Mouse (Mus musculus): Measurements from ENCODE around the gene Mmrn1. TPM values are rescaled to one million over a fixed set of nuclear protein-coding genes. Genes with fewer than 3 reads are reported as not detected.

Mmrn1 gene
- total RNA-seq, 1 experiment, result not detected

GRCm38 (mm10) chr6:61019689-61020088, 94.9 kb downstream of the Mmrn1 start:
- TF ChIP-seq ZC3H11A (IDR thresholded peaks at IDR 0.05; ENCODE audit: borderline replicate concordance, low read depth, low read length), result no peak
- TF ChIP-seq HCFC1 (IDR thresholded peaks at IDR 0.05; ENCODE audit: borderline replicate concordance, insufficient read depth, low read length), result no peak
- no peak for TF ChIP-seq ZNF384 (IDR thresholded peaks at IDR 0.05; ENCODE audit: low read depth, low read length)
- no peak for TF ChIP-seq CHD2 (IDR thresholded peaks at IDR 0.05; ENCODE audit: low read depth, low read length)
- no peak for TF ChIP-seq MAFK (IDR thresholded peaks at IDR 0.05; ENCODE audit: insufficient read depth, low read depth, low read length)
- DNase-seq (ENCODE audit: low read depth, low spot score), result no peak
- no peak overlapping the region for H3K27ac ChIP-seq (ENCODE audit: insufficient read depth, low read depth, low read length, poor library complexity, severe bottlenecking)
- H3K9ac ChIP-seq (ENCODE audit: insufficient read depth, low read depth, low read length, poor library complexity, severe bottlenecking), result no peak overlapping the region
- H3K36me3 ChIP-seq (ENCODE audit: control insufficient read depth, insufficient read depth, low read length, poor library complexity, severe bottlenecking), result no peaks in the 10 kb centered on the region
- no peaks in the 10 kb centered on the region for H3K9me3 ChIP-seq (ENCODE audit: control insufficient read depth, insufficient read depth, low read depth, low read length)
- no peak overlapping the region for H3K4me3 ChIP-seq (ENCODE audit: insufficient read depth in 1 of 2, low read depth in 1 of 2, low read length in 2 of 2, poor library complexity in 1 of 2, severe bottlenecking in 1 of 2)
- H3K4me1 ChIP-seq (ENCODE audit: control insufficient read depth in 2 of 2, insufficient read depth in 2 of 2, low read length in 2 of 2, poor library complexity in 1 of 2), result no peaks in the 10 kb centered on the region
- in situ Hi-C loops (cut with MboI; ENCODE audit: low sequenced_read_pairs in 2 of 2, unreplicated experiment in 2 of 2), result no loop called here

DNA sequence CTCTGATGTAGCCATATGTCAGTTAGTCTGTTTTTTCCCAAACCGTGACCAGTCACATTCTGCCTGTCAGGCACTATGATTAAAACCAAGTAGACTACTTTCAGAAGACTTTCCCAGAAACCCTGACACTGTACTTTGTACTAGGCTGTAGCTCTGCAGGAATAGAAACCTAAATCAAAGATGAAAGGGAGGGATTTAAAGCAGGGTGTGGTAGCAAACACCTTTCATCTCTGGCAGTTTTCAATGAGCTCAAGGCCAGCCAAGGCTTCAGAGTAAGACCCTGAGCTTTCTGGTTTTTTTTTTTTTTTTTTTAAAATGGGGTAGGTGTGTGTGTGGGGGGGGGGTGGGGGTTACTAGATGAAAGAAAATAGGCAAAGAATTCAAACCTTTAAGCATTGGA, 96.2 kb downstream of the Mmrn1 start:
- H3K4me3 ChIP-seq (ENCODE audit: insufficient read depth in 1 of 2, low read depth in 1 of 2, low read length in 2 of 2, poor library complexity in 1 of 2, severe bottlenecking in 1 of 2), result no peak overlapping the region
- DNase-seq (ENCODE audit: low read depth, low spot score), result no peak
- H3K4me1 ChIP-seq (ENCODE audit: control insufficient read depth in 2 of 2, insufficient read depth in 2 of 2, low read length in 2 of 2, poor library complexity in 1 of 2), result no peaks in the 10 kb centered on the region
- no peak overlapping the region for H3K27ac ChIP-seq (ENCODE audit: insufficient read depth, low read depth, low read length, poor library complexity, severe bottlenecking)
- H3K9me3 ChIP-seq (ENCODE audit: control insufficient read depth, insufficient read depth, low read depth, low read length), result no peaks in the 10 kb centered on the region
- H3K9ac ChIP-seq (ENCODE audit: insufficient read depth, low read depth, low read length, poor library complexity, severe bottlenecking), result no peak overlapping the region
- H3K36me3 ChIP-seq (ENCODE audit: control insufficient read depth, insufficient read depth, low read length, poor library complexity, severe bottlenecking), result no peaks in the 10 kb centered on the region
- TF ChIP-seq CHD2 (IDR thresholded peaks at IDR 0.05; ENCODE audit: low read depth, low read length), result no peak
- no peak for TF ChIP-seq ZC3H11A (IDR thresholded peaks at IDR 0.05; ENCODE audit: borderline replicate concordance, low read depth, low read length)
- no peak for TF ChIP-seq ZNF384 (IDR thresholded peaks at IDR 0.05; ENCODE audit: low read depth, low read length)
- no peak for TF ChIP-seq MAFK (IDR thresholded peaks at IDR 0.05; ENCODE audit: insufficient read depth, low read depth, low read length)
- no peak for TF ChIP-seq HCFC1 (IDR thresholded peaks at IDR 0.05; ENCODE audit: borderline replicate concordance, insufficient read depth, low read length)
- in situ Hi-C loops (cut with MboI; ENCODE audit: low sequenced_read_pairs in 2 of 2, unreplicated experiment in 2 of 2), result no loop called here

DNA sequence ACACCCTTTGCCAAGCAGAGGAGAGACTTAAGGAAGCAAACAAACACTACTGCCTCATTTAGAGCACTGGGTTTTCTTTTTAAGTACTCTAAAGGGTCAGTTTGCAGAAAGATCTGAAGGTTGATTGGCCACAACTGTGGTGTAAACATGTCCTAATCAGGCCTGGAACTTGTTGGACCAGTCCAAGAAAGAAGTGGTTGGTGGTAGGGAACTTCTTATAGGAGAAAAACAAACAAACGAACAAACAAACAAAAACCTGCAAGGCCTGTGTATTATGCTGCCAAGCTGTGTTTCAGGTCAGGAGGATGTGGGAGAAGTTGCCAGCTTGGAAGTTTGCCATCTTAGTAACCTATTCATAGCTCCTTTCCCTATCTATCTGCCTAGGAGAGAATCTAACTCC, 108.5 kb downstream of the Mmrn1 start:
- Histone ChIP-seq H3K27ac (ENCODE audit: insufficient read depth, low read depth, low read length, poor library complexity, severe bottlenecking) (no peak overlapping the region), H3K9ac (ENCODE audit: insufficient read depth, low read depth, low read length, poor library complexity, severe bottlenecking) (no peak overlapping the region), H3K4me3 (ENCODE audit: insufficient read depth in 1 of 2, low read depth in 1 of 2, low read length in 2 of 2, poor library complexity in 1 of 2, severe bottlenecking in 1 of 2) (no peak overlapping the region), H3K9me3 (ENCODE audit: control insufficient read depth, insufficient read depth, low read depth, low read length) (no peaks in the 10 kb centered on the region), H3K4me1 (ENCODE audit: control insufficient read depth in 2 of 2, insufficient read depth in 2 of 2, low read length in 2 of 2, poor library complexity in 1 of 2) (no peaks in the 10 kb centered on the region), H3K36me3 (ENCODE audit: control insufficient read depth, insufficient read depth, low read length, poor library complexity, severe bottlenecking) (no peaks in the 10 kb centered on the region)
- TF ChIP-seq HCFC1 (IDR thresholded peaks at IDR 0.05; ENCODE audit: borderline replicate concordance, insufficient read depth, low read length) (no peak), ZNF384 (IDR thresholded peaks at IDR 0.05; ENCODE audit: low read depth, low read length) (no peak), MAFK (IDR thresholded peaks at IDR 0.05; ENCODE audit: insufficient read depth, low read depth, low read length) (no peak), CHD2 (IDR thresholded peaks at IDR 0.05; ENCODE audit: low read depth, low read length) (no peak), ZC3H11A (IDR thresholded peaks at IDR 0.05; ENCODE audit: borderline replicate concordance, low read depth, low read length) (no peak)
- no peak for DNase-seq (ENCODE audit: low read depth, low spot score)
- in situ Hi-C loops (cut with MboI; ENCODE audit: low sequenced_read_pairs in 2 of 2, unreplicated experiment in 2 of 2), result no loop called here

Other genes with a start within 250 kb of the Mmrn1 start
- gene Snca, start 95.1 kb upstream of the Mmrn1 start, total RNA-seq (2012; rRNA removed), result 0.79 and 1.5 TPM in 2 replicates